Mouse (Mus musculus): ENCODE measurements around the gene Smco3.

The Smco3 gene

DNA sequence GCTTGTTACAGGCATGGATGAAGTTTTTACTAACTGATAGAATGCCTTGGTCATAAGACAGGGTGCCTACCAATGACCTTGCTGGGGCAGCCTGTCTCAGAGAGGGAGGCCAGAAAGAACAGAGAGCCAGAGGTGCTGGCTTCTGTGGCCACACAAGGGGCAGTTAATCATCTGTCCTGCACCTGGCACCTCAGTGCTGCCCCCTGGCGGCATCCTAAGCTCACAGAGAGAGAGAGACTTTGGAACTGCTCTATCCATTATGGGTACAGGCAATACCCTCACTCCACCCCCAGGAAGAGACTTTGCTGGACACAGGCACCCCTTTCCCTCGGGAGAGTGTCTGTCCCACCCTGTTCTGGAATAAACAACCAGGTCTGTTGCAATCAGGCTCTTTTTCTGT is 12.5 kb upstream of the Smco3 start:
- in situ Hi-C loops (cut with MboI, MseI): no loop called here

GRCm38 (mm10) chr6:136847267-136847666 is 12.0 kb upstream of the Smco3 start:
- in situ Hi-C loops (cut with MboI, MseI): no loop called here

DNA sequence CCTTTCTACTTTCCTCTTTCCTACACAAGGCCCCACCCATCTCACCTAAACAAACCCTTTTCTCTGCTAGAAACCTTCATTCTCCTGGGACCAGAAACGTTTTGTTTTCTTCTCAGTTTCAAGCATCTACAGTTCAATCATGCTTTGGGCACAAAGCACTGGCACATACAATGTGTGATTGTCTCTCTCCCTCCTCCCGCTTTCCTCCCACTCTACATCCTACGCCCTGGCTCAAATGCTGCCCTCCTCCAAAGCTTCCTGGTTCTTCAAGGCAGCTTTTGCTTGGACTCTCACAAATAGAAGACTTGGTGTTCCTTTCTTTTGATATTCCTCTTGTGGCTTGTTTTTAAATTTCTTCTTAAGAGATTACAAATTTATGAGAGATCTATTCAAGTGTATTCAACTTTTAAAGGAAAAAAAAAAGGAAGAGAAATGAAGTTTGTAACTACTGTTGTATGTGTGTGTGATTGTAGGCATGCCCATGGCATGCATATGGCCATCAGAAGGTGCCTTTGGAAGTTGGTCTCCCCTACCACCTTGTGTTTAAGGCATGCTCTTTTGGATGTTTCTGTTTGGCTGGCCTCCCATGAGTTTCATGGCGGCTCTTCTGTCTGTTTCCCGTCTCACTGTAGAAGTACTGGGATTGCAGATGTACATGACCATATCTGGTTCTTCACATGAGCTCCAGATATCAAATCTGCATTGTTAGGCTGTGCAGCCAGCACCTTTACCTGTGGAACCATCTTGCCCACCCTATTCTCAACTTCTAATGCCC is 10.6 kb upstream of the Smco3 start:
- in situ Hi-C loops (cut with MboI, MseI): no loop called here

GRCm38 (mm10) chr6:136844903-136845302 is 9.7 kb upstream of the Smco3 start:
- in situ Hi-C loops (cut with MboI, MseI): no loop called here

GRCm38 (mm10) chr6:136837323-136837722 is 2.1 kb upstream of the Smco3 start:
- in situ Hi-C loops (cut with MboI, MseI): no loop called here

- in situ Hi-C loops (cut with MboI, MseI): no loop called here
These were observed 3.5 kb downstream of the Smco3 start for GRCm38 (mm10) chr6:136831712-136832111.

- in situ Hi-C loops (cut with MboI, MseI): loop anchor here (5.0 kb wide), 1 partner anchor 104 kb away; no protein-coding TSS in a partner anchor
These were observed 6.6 kb downstream of the Smco3 start for GRCm38 (mm10) chr6:136828681-136829080.

DNA sequence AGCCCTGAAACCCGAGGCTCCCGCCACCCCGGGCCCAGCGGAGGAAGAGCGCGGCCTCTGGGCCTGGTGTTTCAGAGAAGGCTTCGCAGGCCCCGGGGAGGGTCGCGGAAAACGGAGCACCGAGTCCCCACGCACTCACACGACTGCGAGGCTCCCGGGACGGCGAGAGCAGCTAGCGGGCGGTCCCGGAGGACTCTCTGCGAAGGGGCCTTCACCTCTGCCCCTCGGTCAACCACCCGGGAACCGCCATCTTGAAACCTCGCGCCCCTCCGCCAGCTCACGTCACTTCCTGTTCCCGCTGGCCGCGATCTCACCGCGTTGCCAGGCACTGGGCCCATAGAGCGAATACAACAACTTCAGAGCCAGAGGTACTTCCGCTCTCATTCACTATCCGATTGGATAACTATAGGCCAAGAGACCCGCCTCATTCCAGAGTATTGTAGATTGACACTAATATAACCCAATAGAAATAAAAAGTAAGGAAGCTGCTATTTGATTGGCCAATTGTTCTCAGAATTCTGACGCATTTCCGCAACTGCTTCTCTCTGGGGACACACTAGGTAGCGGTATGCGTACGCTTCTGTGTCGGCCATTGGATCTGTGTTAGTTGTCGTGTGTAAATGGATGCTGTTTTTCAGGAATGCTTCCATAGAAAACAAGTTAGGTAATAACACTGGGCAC is 7.2 kb downstream of the Smco3 start, which contains the start of gene Wbp11:
Wbp11 (minus strand) TSS at position 353 of the 681 bp plus-strand sequence.
- in situ Hi-C loops (cut with MboI, MseI): loop anchor here (5.0 kb wide), 1 partner anchor 104 kb away; no protein-coding TSS in a partner anchor

DNA sequence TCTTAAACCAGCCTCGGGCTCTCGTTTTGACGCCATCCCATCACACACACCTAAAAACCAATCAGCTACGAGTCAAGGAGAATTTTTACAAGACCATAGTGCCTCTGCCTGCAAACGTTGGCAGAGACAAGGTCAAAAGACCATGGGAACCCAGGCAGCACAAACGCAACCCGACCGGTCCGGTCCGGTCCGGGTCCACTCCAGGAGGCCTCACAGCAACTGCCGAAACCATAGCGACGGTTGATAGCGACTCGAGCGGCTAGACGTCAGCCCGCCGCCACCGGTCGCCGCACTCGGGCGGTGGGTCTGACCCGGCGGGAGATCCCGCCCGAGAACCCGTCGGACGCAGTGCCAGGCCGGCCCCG is 7.8 kb downstream of the Smco3 start, which contains the start of gene BC049715:
BC049715 (plus strand) TSS at position 111 of the 365 bp plus-strand sequence.
- in situ Hi-C loops (cut with MboI, MseI): loop anchor here (5.0 kb wide), 1 partner anchor 105 kb away; no protein-coding TSS in a partner anchor

DNA sequence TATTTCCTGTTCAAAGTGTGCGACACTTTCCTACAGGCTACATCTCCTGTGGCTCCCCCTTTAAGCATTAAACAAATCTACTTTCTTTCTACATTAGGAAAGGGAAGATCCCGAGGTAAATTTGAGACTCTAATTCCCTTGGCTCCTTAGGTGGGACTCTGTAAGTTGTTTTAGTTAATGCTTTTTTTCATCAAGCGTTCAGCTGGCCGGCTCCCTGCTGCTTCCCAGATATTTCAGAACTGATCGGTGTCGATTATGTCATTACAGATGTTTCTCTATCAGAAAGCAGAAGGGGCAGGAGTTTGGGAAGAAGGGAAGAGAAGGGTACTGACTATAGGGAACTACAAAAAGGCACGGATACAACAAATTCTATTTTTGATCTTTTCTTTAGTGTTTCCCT is 8.1 kb downstream of the Smco3 start:
- in situ Hi-C loops (cut with MboI, MseI): loop anchor here (5.0 kb wide), 1 partner anchor 105 kb away; no protein-coding TSS in a partner anchor

DNA sequence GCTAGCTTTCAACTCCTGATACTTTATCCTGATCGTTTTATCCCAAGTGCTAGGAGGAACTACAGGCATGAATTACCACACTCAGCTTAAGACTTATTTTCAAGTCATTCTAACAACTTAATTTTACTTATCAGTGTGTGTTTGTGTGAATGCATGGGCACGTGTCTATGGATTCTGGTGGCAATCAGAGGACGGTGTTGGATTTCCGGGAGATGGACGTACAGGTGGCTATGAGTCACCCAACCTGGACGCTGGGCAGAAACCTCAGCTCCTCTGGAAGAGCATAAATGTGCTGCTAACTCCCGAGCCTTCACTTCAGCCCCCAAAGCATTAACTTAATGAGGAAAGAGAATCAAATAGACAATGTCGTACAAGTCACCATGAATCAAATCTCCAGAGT is 10.3 kb downstream of the Smco3 start:
- in situ Hi-C loops (cut with MboI, MseI): loop anchor here (5.0 to 25.0 kb wide), 2 partner anchors 107 to 912 kb away; partner anchors contain the start of gene Strap

DNA sequence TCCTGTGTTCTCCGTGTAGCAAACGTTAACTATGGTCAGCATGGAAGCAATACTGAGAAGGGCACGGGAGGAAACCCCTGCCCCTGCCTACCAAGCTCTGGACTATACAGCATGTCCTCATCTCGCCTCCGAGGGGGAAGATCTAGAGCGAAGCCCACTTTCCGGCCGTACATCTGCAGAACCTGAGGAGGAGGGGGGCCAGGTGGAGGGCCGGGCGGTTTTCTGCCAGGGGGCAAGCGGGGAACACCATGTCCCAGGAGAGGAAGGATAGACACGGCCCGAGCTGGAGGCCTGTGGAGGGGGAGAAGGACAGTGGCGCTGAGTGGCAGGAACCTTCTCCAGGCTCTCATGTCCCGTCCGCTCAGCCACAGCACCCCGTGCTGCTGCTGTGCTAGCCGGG is 14.2 kb downstream of the Smco3 start:
- in situ Hi-C loops (cut with MboI, MseI): loop anchor here (25.0 kb wide), 1 partner anchor 916 kb away; the partner anchor contains the start of gene Strap

DNA sequence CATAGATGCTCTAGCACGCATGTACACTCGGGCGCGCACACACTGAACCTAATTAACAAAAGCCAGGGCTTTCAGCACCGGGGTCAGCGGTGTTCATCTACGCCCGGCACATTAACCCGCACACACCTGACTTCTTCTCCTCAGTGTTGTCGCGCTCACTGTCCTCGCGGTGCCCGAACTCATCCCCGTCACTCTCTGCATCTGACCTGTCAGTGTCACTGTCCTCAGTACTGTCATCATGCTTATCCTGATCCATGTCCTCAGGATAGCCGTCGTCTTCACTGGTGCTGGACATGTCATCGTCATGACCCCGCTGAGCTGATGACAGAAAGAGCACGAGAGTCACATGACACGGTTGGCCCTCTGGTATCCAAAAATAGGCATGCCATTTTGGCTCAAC is 14.9 kb downstream of the Smco3 start:
- in situ Hi-C loops (cut with MboI, MseI): loop anchor here (25.0 kb wide), 1 partner anchor 917 kb away; the partner anchor contains the start of gene Strap

- in situ Hi-C loops (cut with MboI, MseI): loop anchor here (25.0 kb wide), 1 partner anchor 920 kb away; the partner anchor contains the start of gene Strap
These were observed 17.7 kb downstream of the Smco3 start for GRCm38 (mm10) chr6:136817549-136817948.

DNA sequence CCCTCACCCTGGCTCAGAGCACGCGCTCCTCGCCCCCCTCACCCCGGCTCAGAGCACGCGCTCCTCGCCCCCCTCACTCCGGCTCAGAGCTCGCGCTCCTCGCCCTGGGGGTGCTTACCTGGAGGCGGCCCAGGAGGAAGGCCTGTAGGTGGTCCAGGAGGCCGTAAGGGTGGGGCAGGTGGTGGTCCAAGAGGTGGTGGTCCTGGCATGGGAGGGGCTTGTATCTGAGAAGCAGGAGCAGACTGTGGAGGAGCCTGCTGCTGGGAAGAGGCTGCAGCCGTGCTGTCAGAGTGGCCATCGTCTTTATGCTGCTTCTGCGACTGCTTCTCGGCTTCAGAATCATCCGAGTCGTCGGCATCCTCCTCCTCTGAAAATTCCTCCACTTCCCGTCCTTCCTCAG is 18.4 kb downstream of the Smco3 start:
- in situ Hi-C loops (cut with MboI, MseI): loop anchor here (25.0 kb wide), 1 partner anchor 920 kb away; the partner anchor contains the start of gene Strap

GRCm38 (mm10) chr6:136815381-136815780 is 19.9 kb downstream of the Smco3 start:
- in situ Hi-C loops (cut with MboI, MseI): loop anchor here (25.0 kb wide), 1 partner anchor 922 kb away; the partner anchor contains the start of gene Strap

DNA sequence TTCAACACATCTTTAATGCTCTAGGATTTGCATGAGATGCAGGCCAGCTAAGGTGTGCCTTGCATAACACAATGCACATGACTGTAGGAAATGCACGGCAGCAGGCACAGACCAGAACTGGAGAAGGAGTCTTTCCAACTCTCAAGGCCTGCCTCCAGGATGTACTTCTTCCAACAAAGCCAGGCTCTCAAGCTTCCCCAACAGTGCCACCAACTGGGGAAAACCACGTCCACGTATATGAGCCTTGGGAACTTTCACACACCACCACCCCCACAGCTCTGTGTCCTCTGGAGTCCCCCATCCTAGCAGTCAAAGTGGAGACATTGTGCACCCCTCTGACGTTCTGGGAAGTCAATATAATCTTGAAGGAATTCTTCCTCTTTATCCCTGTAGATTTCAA is 22.1 kb downstream of the Smco3 start:
- in situ Hi-C loops (cut with MboI, MseI): loop anchor here (25.0 kb wide), 1 partner anchor 924 kb away; the partner anchor contains the start of gene Strap

DNA sequence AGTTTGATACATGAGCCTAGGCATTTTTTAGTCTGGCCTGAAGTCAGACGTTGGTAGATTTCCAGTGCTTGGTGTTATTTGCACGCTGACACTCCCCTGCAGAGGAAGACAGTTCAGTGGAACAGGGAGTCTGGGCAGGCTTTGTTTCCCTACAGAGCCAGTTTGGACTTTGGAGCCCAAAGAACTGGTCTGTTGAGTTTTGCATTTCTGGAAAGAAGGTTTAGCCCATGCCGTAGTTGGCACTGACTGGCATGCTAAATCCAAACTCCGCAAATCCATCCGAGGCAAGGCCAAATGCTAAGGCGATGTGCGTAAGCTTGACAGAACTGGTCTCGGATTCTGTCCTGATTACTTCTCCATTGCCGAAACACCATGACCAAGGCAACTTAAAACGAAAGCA is 24.1 kb downstream of the Smco3 start:
- in situ Hi-C loops (cut with MboI, MseI): loop anchor here (25.0 kb wide), 1 partner anchor 926 kb away; the partner anchor contains the start of gene Strap

GRCm38 (mm10) chr6:136809673-136810072 is 25.6 kb downstream of the Smco3 start:
- in situ Hi-C loops (cut with MboI, MseI): loop anchor here (5.0 to 25.0 kb wide), 2 partner anchors 128 to 928 kb away; partner anchors contain the start of gene Strap

DNA sequence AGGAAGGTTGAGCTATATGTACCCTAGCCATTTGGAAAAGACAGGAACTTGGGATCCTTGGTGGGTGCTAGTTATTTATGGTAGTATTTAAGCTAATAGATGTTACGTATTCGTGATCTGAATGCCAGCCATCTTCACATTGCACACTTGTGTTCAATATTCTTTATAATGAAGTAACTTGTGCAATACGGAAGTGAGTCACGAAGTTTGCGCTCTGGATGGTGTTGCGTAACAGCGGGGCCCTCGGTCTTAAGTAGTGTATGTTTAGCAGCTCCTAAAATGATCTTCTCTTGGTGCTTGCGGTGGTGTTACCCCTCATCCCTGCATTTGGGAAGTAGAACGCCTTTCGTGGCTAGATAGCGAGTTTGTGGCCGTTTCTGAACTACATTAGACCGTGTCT is 26.2 kb downstream of the Smco3 start:
- in situ Hi-C loops (cut with MboI, MseI): loop anchor here (5.0 to 25.0 kb wide), 2 partner anchors 128 to 928 kb away; partner anchors contain the start of gene Strap

GRCm38 (mm10) chr6:136808631-136809046 is 26.6 kb downstream of the Smco3 start:
- in situ Hi-C loops (cut with MboI, MseI): loop anchor here (5.0 to 25.0 kb wide), 2 partner anchors 129 to 929 kb away; partner anchors contain the start of gene Strap

DNA sequence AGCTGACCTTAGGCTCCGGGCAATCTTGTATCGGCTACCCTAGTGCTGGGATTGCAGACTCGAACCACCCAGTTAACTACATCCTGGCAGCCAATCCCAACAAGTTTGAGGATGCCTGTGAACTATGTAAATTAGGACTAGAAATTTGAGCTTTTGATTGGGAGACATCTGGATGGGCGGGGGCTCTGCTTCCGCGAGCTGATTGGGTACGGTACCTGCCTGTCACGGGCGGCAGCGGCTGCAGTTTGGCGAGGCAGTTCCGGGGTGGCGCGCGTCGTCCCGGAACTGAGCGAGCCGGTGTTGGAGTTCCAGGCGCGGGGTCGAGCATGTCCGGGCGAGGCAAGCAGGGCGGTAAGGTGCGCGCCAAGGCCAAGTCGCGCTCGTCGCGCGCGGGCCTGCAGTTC is 27.2 kb downstream of the Smco3 start, which contains the start of gene H2afj:
H2afj (plus strand) TSS at position 231 of the 404 bp plus-strand sequence.
- in situ Hi-C loops (cut with MboI, MseI): loop anchor here (5.0 to 25.0 kb wide), 2 partner anchors 129 to 929 kb away; partner anchors contain the start of gene Strap

Measured in regulatory T cell (primary cell).